8 mouse cellular contexts compared by ENCODE assay signal in genomic region chr5:121220732-121221301, GRCm38 (mm10). TPM values are rescaled to one million over a fixed set of nuclear protein-coding genes. Genes with fewer than 3 reads are reported as not detected.
DNase-seq lines count a peak whose midpoint lies in the region; ATAC-seq and TF ChIP-seq lines count a peak whose summit lies in the region.

No protein-coding gene starts in this region.

- H3K4me1 ChIP-seq in CH12.LX (ENCODE audit: control insufficient read depth in 1 of 2, insufficient read depth in 2 of 2), result peaks cover 4 to 37% of the 10 kb centered on the region in 2 experiments
- peaks cover 8% of the 10 kb centered on the region for H3K4me1 ChIP-seq in heart, embryonic 11.5 days (ENCODE audit: control insufficient read depth, insufficient read depth, low read length)
- no peaks in the 10 kb centered on the region for H3K4me1 ChIP-seq in lung, postnatal 0 days (ENCODE audit: insufficient read depth, low read depth, low read length)

- WGBS in heart, embryonic 11.5 days (ENCODE audit: insufficient replicate concordance), result 1% methylated on average over 24 of the region's 38 CpGs
- 1% methylated on average over 24 of the region's 38 CpGs for WGBS in lung, postnatal 0 days

- H3K27ac ChIP-seq in CH12.LX (ENCODE audit: insufficient read depth, low read depth), result no peak overlapping the region
- peak overlapping the region; percentile 82 for H3K27ac ChIP-seq in heart, embryonic 11.5 days (ENCODE audit: low read depth, low read length)
- peak overlapping the region; percentile 96 for H3K27ac ChIP-seq in layer of hippocampus, adult 2 months
- H3K27ac ChIP-seq in lung, postnatal 0 days (ENCODE audit: low read length), result peak overlapping the region; percentile 80

- peak overlapping the region; percentile 74 for H3K4me2 ChIP-seq in CH12.LX (ENCODE audit: insufficient read depth, low read depth, poor library complexity, severe bottlenecking)
- peak overlapping the region; percentile 83 for H3K4me2 ChIP-seq in heart, embryonic 11.5 days
- H3K4me2 ChIP-seq in lung, postnatal 0 days (replicated peaks; ENCODE audit: low read depth, low read length), result peak overlapping the region; percentile 88

- dilution Hi-C loops in CH12.LX (cut with MboI; ENCODE audit: extremely low pct_ligation_motif_present, extremely low pct_unique_long_range_greater_than_20kb, low sequenced_read_pairs), result no loop called here

- no peak for TF ChIP-seq POLR2A in CH12.LX (IDR thresholded peaks at IDR 0.05; ENCODE audit: low read depth, low read length)

- peak overlapping the region; percentile 72 to 86 (median 84) for H3K4me3 ChIP-seq in CH12.LX (replicated peaks in 1 of 3; ENCODE audit: low read depth in 2 of 3, low read length in 2 of 3, poor library complexity in 1 of 3)
- H3K4me3 ChIP-seq in heart, embryonic 11.5 days (ENCODE audit: low read depth, low read length), result peak overlapping the region; percentile 98
- peak overlapping the region; percentile 89 for H3K4me3 ChIP-seq in layer of hippocampus, adult 2 months
- H3K4me3 ChIP-seq in lung, postnatal 0 days (ENCODE audit: low read depth, low read length), result peak overlapping the region; percentile 97

- in situ Hi-C loops in CH12.LX (cut with MboI; ENCODE audit: low pct_ligation_motif_present, low pct_unique_long_range_greater_than_20kb, low sequenced_read_pairs), result no loop called here

- H3K36me3 ChIP-seq in CH12.LX (replicated peaks in 1 of 2; ENCODE audit: control insufficient read depth in 1 of 2, insufficient read depth in 1 of 2, low read length in 1 of 2), result peaks cover 0 to 2% of the 10 kb centered on the region in 2 experiments
- no peaks in the 10 kb centered on the region for H3K36me3 ChIP-seq in heart, embryonic 11.5 days (ENCODE audit: control insufficient read depth, insufficient read depth, low read length)
- no peaks in the 10 kb centered on the region for H3K36me3 ChIP-seq in lung, postnatal 0 days (ENCODE audit: insufficient read depth, low read length)

- DNase-seq in 3T3-L1 (ENCODE audit: low read depth, low spot score), result peak; percentile 29
- DNase-seq in CH12.LX (ENCODE audit: extremely low read depth), result no peak
- peak; percentile 72 to 77 for DNase-seq in cerebellum, postnatal 25 days
- DNase-seq in layer of hippocampus, adult 2 months (ENCODE audit: low spot score in 2 of 2), result peak in 1 of 2 experiments; percentile 59
- peak; percentile 52 for DNase-seq in lung, postnatal 0 days (ENCODE audit: low spot score)
- peak; percentile 47 for DNase-seq in right cerebral cortex, postnatal 14 days
- DNase-seq in spleen, postnatal 36 days (ENCODE audit: low spot score in 2 of 2), result no peak

- TF ChIP-seq RAD21 in CH12.LX (IDR thresholded peaks at IDR 0.05; ENCODE audit: low read depth, low read length), result no peak

- H3K9me3 ChIP-seq in CH12.LX (replicated peaks; ENCODE audit: low read length), result no peaks in the 10 kb centered on the region
- H3K9me3 ChIP-seq in heart, embryonic 11.5 days (replicated peaks; ENCODE audit: control insufficient read depth, low read length), result no peaks in the 10 kb centered on the region
- no peaks in the 10 kb centered on the region for H3K9me3 ChIP-seq in lung, postnatal 0 days (ENCODE audit: low read length)

- peaks cover 12% of the 10 kb centered on the region for H3K79me2 ChIP-seq in CH12.LX (replicated peaks; ENCODE audit: control insufficient read depth, extremely low read depth, insufficient read depth, poor library complexity, severe bottlenecking)

- no peak for TF ChIP-seq CTCF in CH12.LX (conservative IDR thresholded peaks at IDR 0.05 in 1 of 2, IDR thresholded peaks at IDR 0.05 in 1 of 2; ENCODE audit: low read depth in 2 of 2, low read length in 2 of 2)
- no peak for TF ChIP-seq CTCF in layer of hippocampus, adult 2 months (conservative IDR thresholded peaks at IDR 0.05)
- no peak for TF ChIP-seq CTCF in lung, postnatal 0 days (IDR thresholded peaks at IDR 0.05)

- peak overlapping the region; percentile 84 for H3K9ac ChIP-seq in CH12.LX (ENCODE audit: insufficient read depth, low read depth)
- H3K9ac ChIP-seq in heart, embryonic 11.5 days (ENCODE audit: low read depth, low read length), result peak overlapping the region; percentile 93
- peak overlapping the region; percentile 75 for H3K9ac ChIP-seq in lung, postnatal 0 days (replicated peaks; ENCODE audit: low read depth)

- peak; percentile 55; the same call in 1 of the 2 replicates for ATAC-seq in heart, embryonic 11.5 days (replicated peaks; ENCODE audit: insufficient number of reproducible peaks, low FRiP score, low TSS enrichment)
- ATAC-seq in lung, postnatal 0 days, result peak; percentile 18

- H3K27me3 ChIP-seq in CH12.LX (replicated peaks), result no peaks in the 10 kb centered on the region
- no peaks in the 10 kb centered on the region for H3K27me3 ChIP-seq in heart, embryonic 11.5 days (ENCODE audit: control insufficient read depth, insufficient read depth, low read length)
- no peaks in the 10 kb centered on the region for H3K27me3 ChIP-seq in lung, postnatal 0 days (replicated peaks; ENCODE audit: insufficient read depth, low read length)

- no peak for TF ChIP-seq EP300 in CH12.LX (IDR thresholded peaks at IDR 0.05; ENCODE audit: low read length)
- no peak for TF ChIP-seq EP300 in lung, postnatal 0 days (IDR thresholded peaks at IDR 0.05)

TF ChIP-seq in CH12.LX, 34 proteins besides CTCF, POLR2A, EP300 and RAD21:
- TF ChIP-seq BHLHE40 (IDR thresholded peaks at IDR 0.05; ENCODE audit: low read depth, low read length) (peak; percentile 43; the same call in 1 of the 2 replicates), NRF1 (IDR thresholded peaks at IDR 0.05; ENCODE audit: low read depth, low read length) (0 out of 2 replicates have a peak, but pooled peaks have one; percentile 24), USF1 (IDR thresholded peaks at IDR 0.05; ENCODE audit: low read depth, low read length) (no peak), JUN (IDR thresholded peaks at IDR 0.05; ENCODE audit: insufficient read depth, low read depth, low read length) (no peak), SMC3 (IDR thresholded peaks at IDR 0.05; ENCODE audit: low read depth, low read length) (no peak), NELFE (IDR thresholded peaks at IDR 0.05; ENCODE audit: low read depth, low read length) (no peak), SIN3A (IDR thresholded peaks at IDR 0.05; ENCODE audit: low read length) (peak; percentile 51; the same call in 1 of the 2 replicates), MYC (IDR thresholded peaks at IDR 0.05; ENCODE audit: low read depth, low read length) (no peak), CHD2 (IDR thresholded peaks at IDR 0.05; ENCODE audit: low read length) (no peak), JUND (conservative IDR thresholded peaks at IDR 0.05; ENCODE audit: low read depth, low read length) (no peak), MXI1 (IDR thresholded peaks at IDR 0.05; ENCODE audit: low read depth, low read length) (peak; percentile 63)

RNA-seq across cellular contexts. Expression of gene Hectd4, which starts 0.8 kb away (rescaled TPM):
- total RNA-seq in CH12.LX (2012; rRNA removed), result 6.8 and 7.8 TPM in 2 replicates
- total RNA-seq in CH12.LX (2014; rRNA removed), result 0.89 and 2.1 TPM in 2 replicates
- polyA plus RNA-seq in CH12.LX (2012; ENCODE audit: insufficient read length, low read depth), result 4.3 and 6.0 TPM in 2 replicates
- 5.3 and 7.3 TPM in 2 replicates for polyA plus RNA-seq in heart, embryonic 11.5 days (2014; fragmentation: Nextera tagmentation; extraction: Ambion mirVana)
- 100 to 1,000 TPM; 170 to 175 TPM for total RNA-seq in layer of hippocampus, adult 2 months (2021)
- 2.5 and 2.8 TPM in 2 replicates for polyA plus RNA-seq in lung, postnatal 0 days (2015; fragmentation: Nextera tagmentation; extraction: Ambion mirVana)

RNA-seq across cellular contexts. Expression of gene Rpl6, which starts 16.5 kb away (rescaled TPM):
- total RNA-seq in CH12.LX (2012; rRNA removed), result 2,694 and 2,801 TPM in 2 replicates
- 2,433 and 2,576 TPM in 2 replicates for total RNA-seq in CH12.LX (2014; rRNA removed)
- polyA plus RNA-seq in CH12.LX (2012; ENCODE audit: insufficient read length, low read depth), result 2,607 and 2,835 TPM in 2 replicates
- 498 and 592 TPM in 2 replicates for polyA plus RNA-seq in heart, embryonic 11.5 days (2014; fragmentation: Nextera tagmentation; extraction: Ambion mirVana)
- total RNA-seq in layer of hippocampus, adult 2 months (2021), result 100 to 1,000 TPM; 472 to 483 TPM
- polyA plus RNA-seq in lung, postnatal 0 days (2015; fragmentation: Nextera tagmentation; extraction: Ambion mirVana), result 373 and 397 TPM in 2 replicates

RNA-seq across cellular contexts. Expression of gene Ptpn11, which starts 29.6 kb away (rescaled TPM):
- total RNA-seq in CH12.LX (2012; rRNA removed), result 44.6 and 52.2 TPM in 2 replicates
- 29.4 and 33.2 TPM in 2 replicates for total RNA-seq in CH12.LX (2014; rRNA removed)
- polyA plus RNA-seq in CH12.LX (2012; ENCODE audit: insufficient read length, low read depth), result 62.1 and 62.8 TPM in 2 replicates
- polyA plus RNA-seq in heart, embryonic 11.5 days (2014; fragmentation: Nextera tagmentation; extraction: Ambion mirVana), result 23.7 and 33.8 TPM in 2 replicates
- total RNA-seq in layer of hippocampus, adult 2 months (2021), result 10 to 100 TPM; 94.9 to 97.9 TPM
- polyA plus RNA-seq in lung, postnatal 0 days (2015; fragmentation: Nextera tagmentation; extraction: Ambion mirVana), result 19.7 and 20.0 TPM in 2 replicates

Comparison
In these comparisons a context has a peak if more than half of its experiments do, and no peak if none do; other contexts are left out.
1. DNase-seq: peak in 3T3-L1 (single experiment), cerebellum, postnatal 25 days (2 of 2), lung, postnatal 0 days (single experiment) and right cerebral cortex, postnatal 14 days (single experiment); none in CH12.LX (single experiment) and spleen, postnatal 36 days (0 of 2).
2. Peak in every context shown above with its lines, with median percentiles within 50 percentile points of each other: H3K4me2 ChIP-seq, H3K4me3 ChIP-seq and H3K9ac ChIP-seq.